Mouse (Mus musculus): Measurements from ENCODE around the gene Gm11758. TPM values are rescaled to one million over a fixed set of nuclear protein-coding genes. Genes with fewer than 3 reads are reported as not detected.
"Not testable (repeated sequence)": the region's sequence is repeated elsewhere in the genome, so short reads cannot be mapped to it uniquely, and the experiment has no call there.

Gm11758 gene
- not detected in 2 replicates for polyA plus RNA-seq (2014; fragmentation: Nextera tagmentation; extraction: Ambion mirVana)

GRCm38 (mm10) chr4:73876166-73876565, at the start of gene Gm11758:
Gene Gm11758 (minus strand): TSS chr4:73876266.
- no CpG with 5 or more reads among the region's 4 CpGs for WGBS
- H3K27me3 ChIP-seq (ENCODE audit: control insufficient read depth, insufficient read depth, low read length); H3K27ac ChIP-seq (ENCODE audit: low read depth, low read length): not testable (repeated sequence)

GRCm38 (mm10) chr4:73920660-73921059, 44.6 kb upstream of the Gm11758 start, which contains the start of gene Gm11756:
Gene Gm11756 (minus strand): TSS chr4:73920760.
- 84% methylated on average over 6 of the region's 6 CpGs for WGBS
- H3K36me3 ChIP-seq (ENCODE audit: control insufficient read depth, insufficient read depth, low read length); ATAC-seq (replicated peaks; ENCODE audit: low FRiP score); H3K4me1 ChIP-seq (replicated peaks; ENCODE audit: control insufficient read depth, insufficient read depth, low read length); H3K4me3 ChIP-seq (ENCODE audit: low read depth, low read length); H3K4me2 ChIP-seq (ENCODE audit: low read depth, low read length, severe bottlenecking); H3K9ac ChIP-seq (ENCODE audit: low read length); DNase-seq (ENCODE audit: low spot score); H3K27ac ChIP-seq (ENCODE audit: low read depth, low read length); H3K9me3 ChIP-seq (ENCODE audit: control insufficient read depth, low read length); H3K27me3 ChIP-seq (ENCODE audit: control insufficient read depth, insufficient read depth, low read length): not testable (repeated sequence)

More at GRCm38 (mm10) chr4:73876166-73876565, at the start of gene Gm11758:
- H3K9ac ChIP-seq (ENCODE audit: low read length); H3K9me3 ChIP-seq (ENCODE audit: control insufficient read depth, low read length); H3K4me3 ChIP-seq (ENCODE audit: low read depth, low read length); H3K36me3 ChIP-seq (ENCODE audit: control insufficient read depth, insufficient read depth, low read length); DNase-seq (ENCODE audit: low spot score); H3K4me2 ChIP-seq (ENCODE audit: low read depth, low read length, severe bottlenecking); H3K4me1 ChIP-seq (replicated peaks; ENCODE audit: control insufficient read depth, insufficient read depth, low read length); ATAC-seq (replicated peaks; ENCODE audit: low FRiP score): not testable (repeated sequence)

- H3K27me3 ChIP-seq (ENCODE audit: control insufficient read depth, insufficient read depth, low read length); H3K9ac ChIP-seq (ENCODE audit: low read length); H3K27ac ChIP-seq (ENCODE audit: low read depth, low read length); H3K4me2 ChIP-seq (ENCODE audit: low read depth, low read length, severe bottlenecking); H3K36me3 ChIP-seq (ENCODE audit: control insufficient read depth, insufficient read depth, low read length); H3K9me3 ChIP-seq (ENCODE audit: control insufficient read depth, low read length); H3K4me3 ChIP-seq (ENCODE audit: low read depth, low read length); DNase-seq (ENCODE audit: low spot score); ATAC-seq (replicated peaks; ENCODE audit: low FRiP score); H3K4me1 ChIP-seq (replicated peaks; ENCODE audit: control insufficient read depth, insufficient read depth, low read length): not testable (repeated sequence)
- WGBS, result no CpG with 5 or more reads among the region's 4 CpGs
Measured at GRCm38 (mm10) chr4:73905853-73906252, 29.8 kb upstream of the Gm11758 start, which contains the start of gene Gm13871. Gene Gm13871 (minus strand): TSS chr4:73905953.

- not testable (repeated sequence) for DNase-seq (ENCODE audit: low spot score); H3K4me1 ChIP-seq (replicated peaks; ENCODE audit: control insufficient read depth, insufficient read depth, low read length); H3K27me3 ChIP-seq (ENCODE audit: control insufficient read depth, insufficient read depth, low read length); H3K27ac ChIP-seq (ENCODE audit: low read depth, low read length); ATAC-seq (replicated peaks; ENCODE audit: low FRiP score); H3K36me3 ChIP-seq (ENCODE audit: control insufficient read depth, insufficient read depth, low read length); H3K4me3 ChIP-seq (ENCODE audit: low read depth, low read length); H3K4me2 ChIP-seq (ENCODE audit: low read depth, low read length, severe bottlenecking); H3K9ac ChIP-seq (ENCODE audit: low read length); H3K9me3 ChIP-seq (ENCODE audit: control insufficient read depth, low read length)
- no CpG with 5 or more reads among the region's 4 CpGs for WGBS
Measured at GRCm38 (mm10) chr4:73891012-73891411, 14.9 kb upstream of the Gm11758 start, which contains the start of gene Gm11757. Gene Gm11757 (minus strand): TSS chr4:73891112.

GRCm38 (mm10) chr4:73826587-73826986, 49.5 kb downstream of the Gm11758 start:
- H3K4me3 ChIP-seq (ENCODE audit: low read depth, low read length), result no peak overlapping the region
- no peak overlapping the region for H3K9ac ChIP-seq (ENCODE audit: low read length)
- H3K4me1 ChIP-seq (replicated peaks; ENCODE audit: control insufficient read depth, insufficient read depth, low read length), result no peaks in the 10 kb centered on the region
- no peak overlapping the region for H3K4me2 ChIP-seq (ENCODE audit: low read depth, low read length, severe bottlenecking)
- 92% methylated on average over 3 of the region's 3 CpGs for WGBS
- H3K27ac ChIP-seq (ENCODE audit: low read depth, low read length), result no peak overlapping the region
- no peaks in the 10 kb centered on the region for H3K27me3 ChIP-seq (ENCODE audit: control insufficient read depth, insufficient read depth, low read length)
- ATAC-seq (replicated peaks; ENCODE audit: low FRiP score), result no peak
- H3K36me3 ChIP-seq (ENCODE audit: control insufficient read depth, insufficient read depth, low read length), result no peaks in the 10 kb centered on the region
- DNase-seq (ENCODE audit: low spot score), result no peak
- H3K9me3 ChIP-seq (ENCODE audit: control insufficient read depth, low read length), result no peaks in the 10 kb centered on the region

Other genes starting within 250 kb of the Gm11758 start
- not detected in 2 replicates for gene Gm11236, start 238.1 kb downstream of the Gm11758 start, polyA plus RNA-seq (2014; fragmentation: Nextera tagmentation; extraction: Ambion mirVana)
- gene Gm11239, start 207.9 kb downstream of the Gm11758 start, polyA plus RNA-seq (2014; fragmentation: Nextera tagmentation; extraction: Ambion mirVana), result not detected in 2 replicates
- gene Gm428, start 192.8 kb downstream of the Gm11758 start, polyA plus RNA-seq (2014; fragmentation: Nextera tagmentation; extraction: Ambion mirVana), result not detected in 2 replicates
- 0.49 and 0.63 TPM in 2 replicates for gene Rasef, start 85.3 kb downstream of the Gm11758 start, polyA plus RNA-seq (2014; fragmentation: Nextera tagmentation; extraction: Ambion mirVana)
- gene Gm11757, start 14.8 kb upstream of the Gm11758 start, polyA plus RNA-seq (2014; fragmentation: Nextera tagmentation; extraction: Ambion mirVana), result not detected in 2 replicates
- gene Gm13871, start 29.7 kb upstream of the Gm11758 start, polyA plus RNA-seq (2014; fragmentation: Nextera tagmentation; extraction: Ambion mirVana), result not detected in 2 replicates
- gene Gm11756, start 44.5 kb upstream of the Gm11758 start, polyA plus RNA-seq (2014; fragmentation: Nextera tagmentation; extraction: Ambion mirVana), result not detected in 2 replicates
- not detected in 2 replicates for gene 2310002L09Rik, start 74.6 kb upstream of the Gm11758 start, polyA plus RNA-seq (2014; fragmentation: Nextera tagmentation; extraction: Ambion mirVana)
- gene Frmd3, start 137.2 kb upstream of the Gm11758 start, polyA plus RNA-seq (2014; fragmentation: Nextera tagmentation; extraction: Ambion mirVana), result 2.5 and 2.8 TPM in 2 replicates